Mouse (Mus musculus): ENCODE results near the gene Hira.
"Not testable (repeated sequence)": the region's sequence is repeated elsewhere in the genome, so short reads cannot be mapped to it uniquely, and the experiment has no call there.

DNA sequence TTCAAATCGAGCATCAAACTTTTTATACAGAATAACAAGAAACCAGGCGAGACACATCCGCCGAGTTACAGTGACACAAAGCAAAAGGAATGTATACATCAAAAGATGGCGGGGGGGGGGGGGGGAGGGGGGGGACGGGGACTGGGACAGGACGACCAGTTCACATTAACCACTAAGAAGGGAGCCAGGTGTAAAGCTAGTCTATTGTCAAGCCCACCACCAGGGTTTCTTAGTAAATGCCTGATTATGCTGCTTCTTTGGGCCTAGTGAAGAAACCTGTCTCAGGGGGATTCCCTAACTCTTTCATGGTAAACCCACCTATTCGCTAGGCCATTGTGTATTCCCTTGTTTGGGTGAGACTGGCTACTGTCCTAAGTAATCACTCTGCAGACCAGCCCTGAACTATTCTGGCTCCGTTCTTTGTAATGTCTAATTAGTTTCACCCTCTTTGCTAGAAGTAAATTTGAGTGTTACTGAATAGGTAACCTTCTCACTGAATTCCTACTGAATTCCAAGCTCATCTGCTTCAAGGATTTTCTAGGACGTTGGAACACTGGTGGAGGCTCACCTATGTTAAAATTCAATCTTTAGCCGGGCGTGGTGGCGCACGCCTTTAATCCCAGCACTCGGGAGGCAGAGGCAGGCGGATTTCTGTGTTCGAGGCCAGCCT is 27.2 kb upstream of the Hira start:
- not testable (repeated sequence) for TF ChIP-seq POLR2A (IDR thresholded peaks at IDR 0.05; ENCODE audit: low read depth, low read length); CTCF (conservative IDR thresholded peaks at IDR 0.05; ENCODE audit: insufficient read depth, insufficient read length, low read depth, low read length)
